Mouse (Mus musculus): ENCODE data around the gene Map2k2. TPM values are rescaled to one million over a fixed set of nuclear protein-coding genes. Genes with fewer than 3 reads are reported as not detected.

The Map2k2 gene
- polyA plus RNA-seq, 2 experiments: 60.3 to 90.0 TPM

- peak; percentile 86 for ATAC-seq (ENCODE audit: insufficient read depth)
- Histone ChIP-seq H3K27ac (peak overlapping the region; percentile 54), H3K4me1 (replicated peaks; ENCODE audit: control insufficient read depth in 2 of 2, insufficient read depth in 2 of 2, low read length in 1 of 2) (peaks cover 19 to 44% of the 10 kb centered on the region in 2 experiments), H3K9me3 (ENCODE audit: control insufficient read depth, low read length) (peaks cover 3% of the 10 kb centered on the region), H3K4me3 (ENCODE audit: insufficient read depth in 1 of 2, low read depth in 2 of 2, low read length in 2 of 2) (no peak overlapping the region), H3K4me2 (ENCODE audit: low read depth) (peak overlapping the region; percentile 42), H3K36me3 (replicated peaks; ENCODE audit: control insufficient read depth, insufficient read depth, low read depth) (no peaks in the 10 kb centered on the region), H3K27me3 (ENCODE audit: control insufficient read depth, insufficient read depth, low read length) (no peaks in the 10 kb centered on the region), H3K9ac (replicated peaks) (peak overlapping the region; percentile 31)
- no peak for TF ChIP-seq CTCF (IDR thresholded peaks at IDR 0.05; ENCODE audit: low read depth)
- TF ChIP-seq EP300 (IDR thresholded peaks at IDR 0.05; ENCODE audit: low read depth): peak; percentile 46
- WGBS (ENCODE audit: insufficient replicate concordance): 40% methylated on average over 9 of the region's 9 CpGs
- peak; percentile 49 to 65 (median 58) for DNase-seq (ENCODE audit: low read depth in 3 of 3, low spot score in 3 of 3)
Measured at GRCm38 (mm10) chr10:81094931-81095678, 10.6 kb upstream of the Map2k2 start.

GRCm38 (mm10) chr10:81106113-81106721 lies 502 bp downstream of the Map2k2 start:
- DNase-seq (ENCODE audit: low read depth in 3 of 3, low spot score in 3 of 3): peak; percentile 82 to 85 (median 84)
- Histone ChIP-seq H3K27me3 (ENCODE audit: control insufficient read depth, insufficient read depth, low read length) (no peaks in the 10 kb centered on the region), H3K4me1 (replicated peaks; ENCODE audit: control insufficient read depth in 2 of 2, insufficient read depth in 2 of 2, low read length in 1 of 2) (peaks cover 21 to 29% of the 10 kb centered on the region in 2 experiments), H3K36me3 (replicated peaks; ENCODE audit: control insufficient read depth, insufficient read depth, low read depth) (peaks cover 31% of the 10 kb centered on the region), H3K27ac (peak overlapping the region; percentile 95), H3K9ac (replicated peaks) (peak overlapping the region; percentile 86), H3K9me3 (ENCODE audit: control insufficient read depth, low read length) (no peaks in the 10 kb centered on the region), H3K4me3 (ENCODE audit: insufficient read depth in 1 of 2, low read depth in 2 of 2, low read length in 2 of 2) (peak overlapping the region; percentile 83 to 88), H3K4me2 (ENCODE audit: low read depth) (peak overlapping the region; percentile 79)
- peak; percentile 85 for ATAC-seq (ENCODE audit: insufficient read depth)
- peak; percentile 56 for TF ChIP-seq CTCF (IDR thresholded peaks at IDR 0.05; ENCODE audit: low read depth)
- peak; percentile 30; the same call in 1 of the 2 replicates for TF ChIP-seq EP300 (IDR thresholded peaks at IDR 0.05; ENCODE audit: low read depth)
- under 1% methylated on average over 35 of the region's 35 CpGs for WGBS (ENCODE audit: insufficient replicate concordance)

GRCm38 (mm10) chr10:81112946-81113345 lies 7.2 kb downstream of the Map2k2 start:
- ATAC-seq (ENCODE audit: insufficient read depth): no peak
- Histone ChIP-seq H3K4me3 (ENCODE audit: insufficient read depth in 1 of 2, low read depth in 2 of 2, low read length in 2 of 2) (no peak overlapping the region), H3K9ac (replicated peaks) (no peak overlapping the region), H3K27ac (no peak overlapping the region), H3K27me3 (ENCODE audit: control insufficient read depth, insufficient read depth, low read length) (no peaks in the 10 kb centered on the region), H3K9me3 (ENCODE audit: control insufficient read depth, low read length) (no peaks in the 10 kb centered on the region), H3K4me2 (ENCODE audit: low read depth) (no peak overlapping the region), H3K36me3 (replicated peaks; ENCODE audit: control insufficient read depth, insufficient read depth, low read depth) (peaks cover 57% of the 10 kb centered on the region), H3K4me1 (replicated peaks; ENCODE audit: control insufficient read depth in 2 of 2, insufficient read depth in 2 of 2, low read length in 1 of 2) (peaks cover 7 to 11% of the 10 kb centered on the region in 2 experiments)
- DNase-seq (ENCODE audit: low read depth in 3 of 3, low spot score in 3 of 3): no peak
- TF ChIP-seq CTCF (IDR thresholded peaks at IDR 0.05; ENCODE audit: low read depth): no peak
- TF ChIP-seq EP300 (IDR thresholded peaks at IDR 0.05; ENCODE audit: low read depth): no peak
- 84% methylated on average over 6 of the region's 6 CpGs for WGBS (ENCODE audit: insufficient replicate concordance)

- ATAC-seq (ENCODE audit: insufficient read depth): no peak
- H3K4me2 ChIP-seq (ENCODE audit: low read depth): no peak overlapping the region
- H3K4me3 ChIP-seq (ENCODE audit: insufficient read depth in 1 of 2, low read depth in 2 of 2, low read length in 2 of 2): no peak overlapping the region
- no peak overlapping the region for H3K27ac ChIP-seq
- no peak for DNase-seq (ENCODE audit: low read depth in 3 of 3, low spot score in 3 of 3)
- H3K36me3 ChIP-seq (replicated peaks; ENCODE audit: control insufficient read depth, insufficient read depth, low read depth): peaks cover 65% of the 10 kb centered on the region
- H3K4me1 ChIP-seq (replicated peaks; ENCODE audit: control insufficient read depth in 2 of 2, insufficient read depth in 2 of 2, low read length in 1 of 2): peaks cover 2 to 6% of the 10 kb centered on the region in 2 experiments; a peak in 3 of 4 replicates
- H3K27me3 ChIP-seq (ENCODE audit: control insufficient read depth, insufficient read depth, low read length): no peaks in the 10 kb centered on the region
- no peak overlapping the region for H3K9ac ChIP-seq (replicated peaks)
- WGBS (ENCODE audit: insufficient replicate concordance): 90% methylated on average over 10 of the region's 10 CpGs
- TF ChIP-seq EP300 (IDR thresholded peaks at IDR 0.05; ENCODE audit: low read depth) (no peak), CTCF (IDR thresholded peaks at IDR 0.05; ENCODE audit: low read depth) (no peak)
- H3K9me3 ChIP-seq (ENCODE audit: control insufficient read depth, low read length): no peaks in the 10 kb centered on the region
Measured at GRCm38 (mm10) chr10:81119625-81120024, 13.9 kb downstream of the Map2k2 start.

- Histone ChIP-seq H3K4me2 (ENCODE audit: low read depth) (no peak overlapping the region), H3K9me3 (ENCODE audit: control insufficient read depth, low read length) (no peaks in the 10 kb centered on the region), H3K9ac (replicated peaks) (no peak overlapping the region), H3K4me3 (ENCODE audit: insufficient read depth in 1 of 2, low read depth in 2 of 2, low read length in 2 of 2) (no peak overlapping the region), H3K27ac (no peak overlapping the region), H3K36me3 (replicated peaks; ENCODE audit: control insufficient read depth, insufficient read depth, low read depth) (peaks cover 56% of the 10 kb centered on the region), H3K27me3 (ENCODE audit: control insufficient read depth, insufficient read depth, low read length) (no peaks in the 10 kb centered on the region), H3K4me1 (replicated peaks; ENCODE audit: control insufficient read depth in 2 of 2, insufficient read depth in 2 of 2, low read length in 1 of 2) (peaks cover 2 to 6% of the 10 kb centered on the region in 2 experiments; a peak in 3 of 4 replicates)
- no peak for DNase-seq (ENCODE audit: low read depth in 3 of 3, low spot score in 3 of 3)
- 86% methylated on average over 7 of the region's 7 CpGs for WGBS (ENCODE audit: insufficient replicate concordance)
- no peak for ATAC-seq (ENCODE audit: insufficient read depth)
- no peak for TF ChIP-seq CTCF (IDR thresholded peaks at IDR 0.05; ENCODE audit: low read depth)
- TF ChIP-seq EP300 (IDR thresholded peaks at IDR 0.05; ENCODE audit: low read depth): no peak
Measured at GRCm38 (mm10) chr10:81120650-81121049, 14.9 kb downstream of the Map2k2 start.

Measured in liver, embryonic 14.5 days (tissue).